Mouse (Mus musculus): ENCODE data around the gene Gm42420.
A peak's percentile ranks its signal among the peaks of the same experiment; 100 is the strongest.

Gene Gm42420

GRCm38 (mm10) chr6:39585517-39585916 lies at the start of gene Gm42420:
Gm42420 (plus strand) TSS chr6:39585753.
- DNase-seq: no peak

GRCm38 (mm10) chr6:39536621-39537020 lies 48.9 kb upstream of the Gm42420 start:
- DNase-seq: no peak

- no peak for DNase-seq
Observed at GRCm38 (mm10) chr6:39537276-39537675, 48.3 kb upstream of the Gm42420 start.

- DNase-seq: no peak
Observed at GRCm38 (mm10) chr6:39538227-39538626, 47.3 kb upstream of the Gm42420 start.

GRCm38 (mm10) chr6:39539679-39540155 lies 45.8 kb upstream of the Gm42420 start:
- DNase-seq: no peak

- DNase-seq: no peak
Observed at GRCm38 (mm10) chr6:39540563-39540962, 45.0 kb upstream of the Gm42420 start.

GRCm38 (mm10) chr6:39542631-39543597 lies 42.6 kb upstream of the Gm42420 start:
- no peak for DNase-seq

GRCm38 (mm10) chr6:39543769-39544420 lies 41.7 kb upstream of the Gm42420 start:
- DNase-seq: no peak

GRCm38 (mm10) chr6:39545474-39545873 lies 40.1 kb upstream of the Gm42420 start:
- no peak for DNase-seq

GRCm38 (mm10) chr6:39548030-39548429 lies 37.5 kb upstream of the Gm42420 start:
- no peak for DNase-seq

GRCm38 (mm10) chr6:39551981-39552636 lies 33.4 kb upstream of the Gm42420 start:
- DNase-seq: no peak

GRCm38 (mm10) chr6:39554888-39555647 lies 30.5 kb upstream of the Gm42420 start:
- no peak for DNase-seq

- no peak for DNase-seq
Observed at GRCm38 (mm10) chr6:39555648-39555945, 30.0 kb upstream of the Gm42420 start.

- peak; percentile 24 for DNase-seq
Observed at GRCm38 (mm10) chr6:39556900-39557659, 28.5 kb upstream of the Gm42420 start.

GRCm38 (mm10) chr6:39557723-39558261 lies 27.8 kb upstream of the Gm42420 start, which contains the start of gene Dennd2a:
Dennd2a (minus strand) TSS chr6:39557867.
- DNase-seq: peak; percentile 65

GRCm38 (mm10) chr6:39559276-39559939 lies 26.1 kb upstream of the Gm42420 start:
- DNase-seq: no peak

- peak; percentile 84 for DNase-seq
Observed at GRCm38 (mm10) chr6:39562166-39563015, 23.2 kb upstream of the Gm42420 start.

GRCm38 (mm10) chr6:39567528-39567927 lies 18.0 kb upstream of the Gm42420 start:
- DNase-seq: no peak

GRCm38 (mm10) chr6:39570426-39570825 lies 15.1 kb upstream of the Gm42420 start:
- no peak for DNase-seq

Measured in cerebellum, adult 9-11 months (tissue).